Mouse (Mus musculus) cerebellum, postnatal 14 days (tissue): ENCODE data around the gene Pced1b.
"Not testable (repeated sequence)": the region's sequence is repeated elsewhere in the genome, so short reads cannot be mapped to it uniquely, and the experiment has no call there.

ENCODE experiments used
- DNase-seq, 2 experiments: peaks; one replicate each; pipeline ENCODE4 v3.0.0; 2021; ENCODE audit warnings: mixed read lengths in 2 of 2

Gene Pced1b

DNA sequence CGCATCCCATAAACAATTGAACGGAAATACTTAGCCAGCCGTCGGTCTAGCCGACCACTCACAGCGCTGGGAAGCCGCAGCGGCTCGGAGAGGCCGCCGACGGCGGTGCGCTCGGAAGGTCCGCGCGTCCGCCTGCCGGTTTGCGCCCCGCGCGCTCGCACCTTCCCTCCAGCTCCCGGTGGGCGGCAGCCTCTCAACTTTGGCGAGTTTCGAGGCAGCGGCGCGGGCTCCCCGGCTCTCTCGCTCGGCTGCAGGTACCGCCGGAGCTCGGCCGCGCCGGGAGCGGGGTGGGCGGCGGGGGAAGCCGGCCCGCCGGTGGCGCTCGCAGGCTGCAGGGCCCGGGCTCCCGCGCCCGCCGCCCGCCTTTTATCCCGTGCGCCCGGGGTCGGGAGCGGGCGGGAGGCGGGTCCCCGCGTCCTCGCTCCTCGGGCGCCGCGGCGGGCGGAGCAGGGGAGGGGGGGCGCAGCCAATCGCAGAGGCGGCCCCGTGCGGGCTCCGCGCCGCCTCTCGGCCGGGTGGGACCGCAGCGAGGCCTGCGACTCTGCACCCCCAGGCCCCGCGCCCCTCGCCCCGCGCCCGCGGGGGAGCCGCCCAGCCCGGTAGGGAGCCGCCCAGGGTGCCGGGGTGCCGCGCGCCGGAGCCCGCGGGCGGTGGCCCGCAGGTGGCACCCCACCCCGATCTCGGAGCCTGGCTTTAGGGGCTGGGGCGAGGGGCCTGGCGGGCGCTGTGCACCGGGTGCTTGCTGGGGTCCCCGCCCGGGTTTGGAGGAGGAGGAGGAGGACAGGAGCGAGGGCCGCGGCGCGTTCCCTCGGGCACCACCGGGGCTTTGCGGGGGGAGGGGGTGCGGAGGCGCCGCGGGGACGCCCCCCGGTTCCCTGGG, at the start of gene Pced1b, which contains the start of gene Amigo2:
Gene Pced1b (plus strand): TSS at position 197 of the 880 bp plus-strand sequence.
Gene Amigo2 (minus strand): TSS at position 377 of the 880 bp plus-strand sequence.
- peak; percentile 47 to 59 for DNase-seq

- DNase-seq: no peak
Measured at GRCm38 (mm10) chr15:97204889-97205288, 42.0 kb upstream of the Pced1b start.

DNA sequence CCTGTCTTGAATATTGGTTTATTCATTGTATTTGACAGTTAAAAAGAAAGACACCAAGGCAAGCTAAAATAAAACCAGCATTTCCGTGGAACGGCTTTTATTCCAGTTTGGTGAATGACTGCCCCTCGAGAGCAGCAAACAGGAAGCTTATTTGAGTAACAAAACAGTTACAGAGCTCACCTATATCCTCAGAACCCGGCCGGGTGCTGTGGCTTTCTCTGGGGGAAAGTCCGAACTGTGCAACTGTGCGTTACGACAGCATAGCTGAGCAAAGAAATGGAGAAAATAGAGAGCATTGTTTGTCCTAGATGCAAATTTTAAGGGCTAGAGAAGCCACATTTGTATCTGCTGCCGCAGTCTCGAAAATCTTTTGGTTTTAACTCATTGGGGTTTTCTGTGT, 41.1 kb upstream of the Pced1b start:
- no peak for DNase-seq

DNA sequence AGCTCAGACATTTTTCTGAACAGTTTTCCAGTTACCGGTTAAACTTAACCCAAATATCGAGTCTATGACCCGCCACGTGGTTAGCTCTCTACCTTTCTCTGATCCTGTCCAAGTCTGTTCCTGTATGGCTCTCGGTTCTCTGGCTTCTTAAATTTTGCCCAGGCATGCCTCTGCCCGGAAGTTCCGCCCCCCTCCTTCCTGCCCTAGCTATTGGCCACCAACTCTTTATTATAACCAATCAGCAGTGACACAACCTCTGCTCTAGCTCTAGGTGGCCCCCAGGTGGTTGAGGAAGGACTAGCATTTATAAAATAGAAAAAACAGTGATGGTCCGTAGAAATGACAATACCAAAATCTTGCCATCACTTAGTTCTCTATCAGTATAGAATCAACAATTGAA, 40.4 kb upstream of the Pced1b start:
- no peak for DNase-seq

GRCm38 (mm10) chr15:97209754-97210153, 37.2 kb upstream of the Pced1b start:
- DNase-seq: not testable (repeated sequence)

- no peak for DNase-seq
Measured at GRCm38 (mm10) chr15:97212501-97213477, 34.1 kb upstream of the Pced1b start.

DNA sequence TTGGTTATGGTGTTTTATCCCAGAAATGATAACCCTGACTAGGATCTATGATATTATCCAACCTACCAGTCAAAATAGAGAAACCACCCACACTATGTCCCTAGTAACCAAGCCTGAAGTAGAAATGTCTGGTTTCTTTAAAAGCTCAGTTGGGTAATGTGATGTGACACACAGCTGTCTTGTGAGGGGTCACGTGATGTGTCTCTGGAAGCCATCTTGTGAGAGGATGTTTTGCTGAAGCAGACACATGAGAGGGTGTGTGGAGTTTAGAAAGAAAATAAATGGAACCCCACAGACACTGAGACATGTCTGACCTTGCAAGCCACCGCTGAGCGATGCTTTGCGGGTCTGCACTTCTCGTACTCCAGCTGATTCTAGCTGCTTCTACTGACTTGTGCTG, 30.1 kb upstream of the Pced1b start:
- DNase-seq: no peak

DNA sequence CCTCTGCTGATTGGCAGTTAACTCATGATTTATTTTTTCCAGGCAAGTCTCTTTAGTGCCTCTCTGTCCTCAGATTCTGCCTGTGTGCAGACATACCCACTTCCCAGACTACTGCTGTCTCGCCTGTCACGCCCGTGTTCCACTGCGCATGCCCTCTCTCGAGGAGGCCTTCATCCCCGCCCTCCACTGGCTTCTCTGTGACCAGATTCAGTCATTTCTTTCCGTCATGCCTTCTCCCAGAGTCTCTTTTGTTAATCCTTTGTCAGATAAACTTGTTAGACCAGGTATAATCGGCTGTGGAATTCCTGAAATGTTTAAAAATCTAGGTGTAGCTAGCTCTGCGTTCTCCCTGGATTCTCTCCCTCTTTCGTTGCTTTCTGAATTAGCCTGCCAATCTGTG, 23.5 kb upstream of the Pced1b start:
- DNase-seq: no peak

DNA sequence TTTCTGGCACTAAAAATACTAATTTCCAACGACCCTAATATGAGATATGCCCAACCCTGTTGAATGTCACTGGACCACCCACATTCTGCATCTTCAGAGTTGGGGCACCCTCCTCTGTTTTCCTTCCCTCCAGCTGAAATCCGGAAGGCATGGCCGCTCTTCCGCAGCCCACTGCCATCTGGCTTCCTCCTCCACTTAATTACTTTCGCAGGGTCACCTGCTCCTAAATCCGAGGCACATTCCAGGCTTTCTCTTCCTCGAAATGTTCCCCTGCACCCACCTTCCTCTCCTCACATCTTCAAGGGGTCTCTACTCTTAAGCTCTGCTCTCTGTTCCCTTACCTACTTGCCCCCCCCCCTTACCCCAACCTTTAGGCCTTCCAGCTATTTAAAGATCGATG, 22.9 kb upstream of the Pced1b start:
- no peak for DNase-seq

GRCm38 (mm10) chr15:97229494-97230077, 17.3 kb upstream of the Pced1b start:
- no peak for DNase-seq

DNA sequence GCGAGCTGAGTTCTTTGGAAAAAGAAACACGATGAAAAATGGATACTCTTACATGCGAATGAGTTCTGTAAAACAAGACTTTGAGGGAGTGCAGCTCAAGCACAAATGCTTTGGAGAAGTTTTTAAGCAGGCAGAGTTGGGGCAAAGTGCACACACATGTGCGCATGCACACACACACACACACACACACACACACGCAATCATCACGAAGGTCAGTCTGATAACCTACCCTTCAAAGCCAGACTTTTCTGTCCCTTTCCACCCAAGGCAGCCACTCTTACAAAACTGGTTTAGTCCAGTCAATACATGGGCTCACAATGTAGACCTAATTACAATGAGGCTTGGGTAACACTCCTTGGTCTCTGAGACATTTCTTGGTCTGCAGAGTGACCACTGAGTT, 12.8 kb upstream of the Pced1b start:
- no peak for DNase-seq

DNA sequence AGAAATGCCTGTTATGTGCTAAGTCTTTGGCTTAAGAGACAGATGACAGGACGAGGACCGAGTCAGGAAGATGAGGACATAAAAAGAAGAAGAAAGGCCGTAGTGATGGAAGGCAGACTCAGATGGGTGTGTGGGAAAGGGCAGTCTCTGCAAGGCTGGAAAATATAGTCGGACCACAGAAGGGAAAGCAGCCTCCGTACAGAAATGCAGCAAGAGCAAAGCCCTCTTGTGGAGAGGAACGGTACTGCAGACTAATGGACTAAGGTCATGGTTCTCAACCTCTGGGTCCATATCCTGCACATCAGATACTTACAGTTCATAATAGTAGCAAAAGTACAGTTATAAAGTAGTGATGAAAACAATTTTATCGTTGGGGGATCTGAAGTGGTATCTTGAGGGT, 11.7 kb upstream of the Pced1b start:
- peak; percentile 80 to 83 for DNase-seq

GRCm38 (mm10) chr15:97236943-97237342, 10.0 kb upstream of the Pced1b start:
- DNase-seq: peak in 1 of 2 experiments; percentile 28

DNA sequence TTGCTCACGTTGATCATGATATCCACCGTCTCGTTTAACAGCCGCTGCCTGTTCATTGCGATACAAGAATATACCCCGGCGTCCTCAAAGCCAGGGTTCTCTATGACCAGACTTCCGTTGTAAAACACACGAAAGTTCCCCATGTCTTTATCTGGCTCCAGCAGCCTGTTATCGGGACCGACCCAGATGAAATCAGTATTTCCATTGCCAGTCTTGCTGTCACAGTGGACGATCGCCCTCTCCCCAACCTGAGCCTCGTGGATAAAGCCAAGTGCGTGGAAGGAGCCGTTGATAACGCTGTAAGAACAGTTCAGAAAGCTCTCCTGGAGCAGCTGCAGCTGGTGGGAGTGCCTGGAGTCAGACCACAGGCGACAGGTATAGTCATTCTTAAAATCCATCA, 1.5 kb upstream of the Pced1b start:
- no peak for DNase-seq

DNA sequence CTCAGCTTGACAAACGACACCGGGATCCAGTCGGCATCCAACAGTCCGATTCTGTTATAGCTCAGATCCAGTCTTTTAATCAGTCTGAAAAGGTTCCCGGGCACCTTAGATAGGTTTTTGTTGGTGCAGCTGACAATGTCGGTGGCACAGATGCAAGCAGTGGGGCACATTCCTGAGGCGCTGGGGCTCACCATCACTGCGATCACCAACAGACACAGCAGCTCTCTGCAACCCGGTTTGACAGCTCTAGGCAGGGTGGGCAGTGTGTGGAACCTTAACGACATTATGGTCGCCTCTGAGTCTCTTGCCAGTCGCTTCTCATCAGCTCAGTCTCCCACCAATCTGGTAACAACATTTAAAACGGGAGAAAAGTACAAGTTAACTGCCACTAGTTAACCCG, 651 bp upstream of the Pced1b start:
- DNase-seq: no peak

GRCm38 (mm10) chr15:97247791-97248161, 869 bp downstream of the Pced1b start:
- DNase-seq: peak; percentile 28 to 32

DNA sequence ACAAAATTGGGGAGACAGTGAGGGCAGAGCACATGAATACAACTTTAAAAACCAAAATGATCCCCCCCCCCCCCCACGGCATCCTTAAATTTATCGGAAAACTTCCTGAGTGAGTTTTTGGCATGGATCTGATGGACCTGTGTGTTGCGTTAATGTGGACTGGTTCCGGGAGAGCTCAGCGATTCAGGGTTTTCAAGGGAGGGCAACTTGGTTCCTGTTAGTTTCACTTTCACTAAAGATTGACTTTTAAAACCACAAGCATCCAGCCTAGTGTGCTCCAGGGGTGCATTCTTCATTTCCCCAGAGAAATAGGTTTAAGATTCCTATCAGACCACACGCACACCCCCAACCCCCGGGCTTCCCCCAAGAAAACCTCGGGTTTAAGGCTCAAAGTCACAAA, 1.4 kb downstream of the Pced1b start:
- no peak for DNase-seq

- no peak for DNase-seq
Measured at GRCm38 (mm10) chr15:97249322-97249721, 2.4 kb downstream of the Pced1b start.

- DNase-seq: no peak
Measured at GRCm38 (mm10) chr15:97252493-97253034, 5.7 kb downstream of the Pced1b start.

DNA sequence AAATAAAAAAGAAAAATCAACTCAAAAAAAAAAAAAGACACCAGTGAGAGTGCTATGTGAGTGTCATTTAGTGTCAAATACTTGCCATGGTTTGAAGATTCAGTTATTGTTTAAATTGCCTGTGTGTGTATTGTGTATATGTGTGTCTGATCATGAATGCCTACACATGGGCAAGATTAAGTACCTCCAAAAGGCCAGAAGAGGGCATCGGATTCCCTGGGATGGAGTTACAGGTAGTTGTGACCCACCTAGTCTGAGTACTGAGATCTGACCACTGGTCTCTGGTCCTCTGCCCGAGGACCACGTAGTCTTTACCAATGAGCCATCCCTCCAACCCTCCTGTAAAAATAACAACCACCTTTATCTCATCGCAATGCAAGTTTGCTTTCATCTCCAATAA, 7.5 kb downstream of the Pced1b start:
- no peak for DNase-seq

- DNase-seq: no peak
Measured at GRCm38 (mm10) chr15:97255800-97256199, 8.9 kb downstream of the Pced1b start.

DNA sequence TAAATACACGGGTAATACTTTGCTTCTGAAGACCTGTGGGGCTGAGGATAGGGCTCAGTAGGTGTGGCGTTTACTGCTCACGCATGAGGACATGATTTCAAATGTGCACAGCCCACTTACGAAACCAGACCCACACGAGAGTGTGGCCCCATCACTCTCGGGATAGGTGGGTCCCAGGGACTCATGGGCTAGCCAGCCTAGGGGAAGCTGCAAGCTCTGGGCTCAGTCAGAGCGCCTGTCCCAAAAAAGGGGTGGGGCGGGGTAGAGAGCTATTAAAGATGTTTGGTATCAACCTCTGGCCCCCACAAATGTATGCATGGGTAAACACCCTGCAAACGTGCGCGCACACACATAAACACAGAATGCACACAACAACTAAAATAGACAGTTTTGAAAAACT, 9.5 kb downstream of the Pced1b start:
- no peak for DNase-seq
